Mouse (Mus musculus): ENCODE results near the gene Fam177a.
"Not testable (repeated sequence)": the region's sequence is repeated elsewhere in the genome, so short reads cannot be mapped to it uniquely, and the experiment has no call there.

DNA sequence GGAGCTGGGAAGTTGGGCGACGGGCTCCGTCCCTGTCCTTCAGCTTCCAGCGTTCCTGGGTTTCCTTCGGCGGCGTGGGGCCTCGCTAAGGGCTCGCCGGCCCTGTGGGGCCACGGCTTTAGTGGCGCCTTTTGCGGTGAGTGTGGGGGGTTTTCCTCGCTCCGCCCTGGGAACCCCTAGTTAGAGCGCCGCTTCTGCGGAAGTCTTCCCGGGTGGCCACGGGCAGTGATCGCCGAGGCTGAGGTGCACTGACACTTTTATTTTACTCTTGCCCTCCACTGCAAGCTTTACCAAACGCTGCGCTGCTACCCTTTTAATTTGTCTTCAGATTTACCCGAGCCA is 43.7 kb upstream of the Fam177a start:
- TF ChIP-seq CTCF (conservative IDR thresholded peaks at IDR 0.05; ENCODE audit: insufficient read depth, insufficient read length, low read depth, low read length); POLR2A (IDR thresholded peaks at IDR 0.05; ENCODE audit: low read depth, low read length): not testable (repeated sequence)

All from kidney, adult 2 months (tissue).